In genomic region chr5:67016450-67016849, GRCm38 (mm10) we compare ENCODE assay signal across 8 mouse cellular contexts.
DNase-seq lines count a peak whose midpoint lies in the region; ATAC-seq and TF ChIP-seq lines count a peak whose summit lies in the region.
"Had no signal": no experiment of that assay in that cellular context is flagged by ENCODE, and none has a peak within 500 bp of the region (broad histone marks: within the 10 kb centered on the region; RNA-seq: fewer than 3 reads in every experiment).

No protein-coding gene starts in this region.

- no peak overlapping the region for H3K27ac ChIP-seq in forebrain, embryonic 13.5 days
- H3K27ac ChIP-seq in hindbrain, embryonic 12.5 days: no peak overlapping the region; the same call in 1 of the 2 replicates
- no peak overlapping the region for H3K27ac ChIP-seq in left cerebral cortex, adult 2 months
- H3K27ac ChIP-seq in midbrain, embryonic 10.5 days (replicated peaks): no peak overlapping the region
- H3K27ac ChIP-seq: midbrain, embryonic 12.5 days had no signal

- no peak overlapping the region for H3K9ac ChIP-seq in forebrain, embryonic 13.5 days
- no peak overlapping the region for H3K9ac ChIP-seq in hindbrain, embryonic 12.5 days
- H3K9ac ChIP-seq: midbrain, embryonic 12.5 days had no signal

- peak; percentile 72 for DNase-seq in R1 (ENCODE audit: low read depth, low spot score)
- peak; percentile 78 to 81 for DNase-seq in left cerebral cortex, adult 2 months (ENCODE audit: extremely low spot score in 1 of 2, low spot score in 2 of 2)
- DNase-seq in midbrain, embryonic 10.5 days (ENCODE audit: low spot score): peak; percentile 76
- peak; percentile 42 for DNase-seq in skeletal muscle tissue, adult 2 months (ENCODE audit: low read depth, low spot score)

- TF ChIP-seq CTCF in left cerebral cortex, adult 2 months (IDR thresholded peaks at IDR 0.05): peak; percentile 94

- H3K4me1 ChIP-seq in forebrain, embryonic 13.5 days: no peaks in the 10 kb centered on the region
- 0 out of 2 replicates have a peak, but pooled peaks cover 3% of the 10 kb centered on the region for H3K4me1 ChIP-seq in hindbrain, embryonic 12.5 days
- no peaks in the 10 kb centered on the region for H3K4me1 ChIP-seq in midbrain, embryonic 10.5 days
- H3K4me1 ChIP-seq: midbrain, embryonic 12.5 days had no signal

- intact Hi-C loops in left cerebral cortex, adult 2 months (cut with DNase I): loop anchor here (1.0 to 2.0 kb wide), 2 partner anchors 308 to 319 kb away; no protein-coding TSS in a partner anchor

- H3K4me3 ChIP-seq in forebrain, embryonic 13.5 days: no peak overlapping the region
- H3K4me3 ChIP-seq in hindbrain, embryonic 12.5 days: no peak overlapping the region
- H3K4me3 ChIP-seq in left cerebral cortex, adult 2 months: no peak overlapping the region
- H3K4me3 ChIP-seq in midbrain, embryonic 10.5 days: no peak overlapping the region
- H3K4me3 ChIP-seq: midbrain, embryonic 12.5 days had no signal

- H3K36me3 ChIP-seq in forebrain, embryonic 13.5 days (ENCODE audit: poor library complexity, severe bottlenecking): peaks cover 22% of the 10 kb centered on the region; the same call in 1 of the 2 replicates
- no peaks in the 10 kb centered on the region; the same call in 1 of the 2 replicates for H3K36me3 ChIP-seq in hindbrain, embryonic 12.5 days
- H3K36me3 ChIP-seq in midbrain, embryonic 10.5 days: 0 out of 2 replicates have a peak, but pooled peaks cover 12% of the 10 kb centered on the region

- H3K27me3 ChIP-seq in forebrain, embryonic 13.5 days: no peaks in the 10 kb centered on the region
- H3K27me3 ChIP-seq in hindbrain, embryonic 12.5 days: no peaks in the 10 kb centered on the region
- no peaks in the 10 kb centered on the region for H3K27me3 ChIP-seq in midbrain, embryonic 10.5 days (ENCODE audit: low read depth, poor library complexity, severe bottlenecking)
- H3K27me3 ChIP-seq: midbrain, embryonic 12.5 days had no signal

- 15% methylated on average over 7 of the region's 7 CpGs for WGBS in forebrain, embryonic 13.5 days
- 11% methylated on average over 7 of the region's 7 CpGs for WGBS in hindbrain, embryonic 12.5 days
- WGBS in midbrain, embryonic 10.5 days: 16% methylated on average over 7 of the region's 7 CpGs

- H3K9me3 ChIP-seq in forebrain, embryonic 13.5 days (replicated peaks): no peaks in the 10 kb centered on the region
- H3K9me3 ChIP-seq in hindbrain, embryonic 12.5 days (replicated peaks): no peaks in the 10 kb centered on the region
- no peaks in the 10 kb centered on the region for H3K9me3 ChIP-seq in midbrain, embryonic 10.5 days (replicated peaks)
- H3K9me3 ChIP-seq: midbrain, embryonic 12.5 days had no signal

- ATAC-seq in cerebellum, adult (ENCODE audit: insufficient number of reproducible peaks, low FRiP score, low TSS enrichment): peak; percentile 71
- ATAC-seq in forebrain, embryonic 13.5 days: peak; percentile 73; the same call in 1 of the 2 replicates
- ATAC-seq in hindbrain, embryonic 12.5 days (ENCODE audit: low FRiP score): peak; percentile 48; the same call in 1 of the 2 replicates

- no peak overlapping the region for H3K4me2 ChIP-seq in forebrain, embryonic 13.5 days
- no peak overlapping the region for H3K4me2 ChIP-seq in hindbrain, embryonic 12.5 days (replicated peaks)
- H3K4me2 ChIP-seq: midbrain, embryonic 12.5 days had no signal
